In the genomic region with DNA sequence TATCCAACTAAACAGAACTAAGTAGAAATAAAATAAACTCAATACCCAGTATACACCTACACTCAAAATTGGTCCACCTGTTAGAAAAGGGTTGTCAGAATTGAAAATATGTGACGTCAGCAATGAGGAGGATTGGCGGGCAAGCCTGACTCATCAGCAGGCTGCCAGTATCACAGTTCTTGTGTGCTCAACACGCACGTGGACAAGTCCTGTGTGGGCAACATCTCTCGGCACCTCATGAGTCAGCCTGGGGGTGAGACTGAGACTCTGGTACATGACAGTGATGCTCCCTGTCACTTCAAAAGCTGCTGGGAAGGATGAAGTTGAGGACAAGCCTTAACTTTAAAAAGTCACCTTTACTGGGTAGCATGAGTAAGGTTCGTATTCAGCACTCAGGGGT, we compare ENCODE assay signal across 8 mouse cellular contexts.
"Had no signal": no experiment of that assay in that cellular context is flagged by ENCODE, and none has a peak within 500 bp of the region (broad histone marks: within the 10 kb centered on the region; RNA-seq: fewer than 3 reads in every experiment).

No protein-coding gene starts in this region.

- DNase-seq: liver, embryonic 13.5 days; liver, postnatal 0 days; lung, adult 2 months; lung, postnatal 14 days; lung, postnatal 36 days; thymus, adult 2 months; thymus, postnatal 25 days; thymus, postnatal 4 days had no signal
